Mouse (Mus musculus) cerebellum, adult (tissue): ENCODE results near the gene Yipf1.
"Not testable (repeated sequence)": the region's sequence is repeated elsewhere in the genome, so short reads cannot be mapped to it uniquely, and the experiment has no call there.

Experiments
- ATAC-seq: cut with Nextera tagmentation; 2 replicates; pipeline ENCODE4 v1.9.2; 2017; ENCODE audit warnings: mild to moderate bottlenecking, moderate library complexity, mixed read lengths; ENCODE audit not compliant: insufficient number of reproducible peaks, low FRiP score, low TSS enrichment

Yipf1 gene

GRCm38 (mm10) chr4:107364190-107364639 is 50.1 kb downstream of the Yipf1 start:
- ATAC-seq, result no peak

- not testable (repeated sequence) for ATAC-seq
Observed at GRCm38 (mm10) chr4:107366408-107366807, 52.2 kb downstream of the Yipf1 start.

- ATAC-seq, result peak; percentile 98
Observed at GRCm38 (mm10) chr4:107367567-107368314, 53.6 kb downstream of the Yipf1 start, which contains the start of gene Ndc1. Gene Ndc1, plus strand, starts transcription at chr4:107367784.

- ATAC-seq, result no peak
Observed at GRCm38 (mm10) chr4:107372304-107372703, 58.1 kb downstream of the Yipf1 start.

GRCm38 (mm10) chr4:107374677-107375076 is 60.5 kb downstream of the Yipf1 start:
- ATAC-seq, result no peak

- ATAC-seq, result no peak
Observed at GRCm38 (mm10) chr4:107378954-107379353, 64.8 kb downstream of the Yipf1 start.

- ATAC-seq, result no peak
Observed at GRCm38 (mm10) chr4:107380871-107381270, 66.7 kb downstream of the Yipf1 start.

- ATAC-seq, result no peak
Observed at GRCm38 (mm10) chr4:107387038-107387437, 72.9 kb downstream of the Yipf1 start.

GRCm38 (mm10) chr4:107387465-107387864 is 73.3 kb downstream of the Yipf1 start:
- no peak for ATAC-seq

- no peak for ATAC-seq
Observed at GRCm38 (mm10) chr4:107388291-107388690, 74.1 kb downstream of the Yipf1 start.

- ATAC-seq, result no peak
Observed at GRCm38 (mm10) chr4:107389345-107389744, 75.2 kb downstream of the Yipf1 start.

GRCm38 (mm10) chr4:107393771-107394170 is 79.6 kb downstream of the Yipf1 start:
- ATAC-seq, result no peak
